Mouse (Mus musculus): ENCODE data around the gene Atxn7l1.

Gene Atxn7l1

DNA sequence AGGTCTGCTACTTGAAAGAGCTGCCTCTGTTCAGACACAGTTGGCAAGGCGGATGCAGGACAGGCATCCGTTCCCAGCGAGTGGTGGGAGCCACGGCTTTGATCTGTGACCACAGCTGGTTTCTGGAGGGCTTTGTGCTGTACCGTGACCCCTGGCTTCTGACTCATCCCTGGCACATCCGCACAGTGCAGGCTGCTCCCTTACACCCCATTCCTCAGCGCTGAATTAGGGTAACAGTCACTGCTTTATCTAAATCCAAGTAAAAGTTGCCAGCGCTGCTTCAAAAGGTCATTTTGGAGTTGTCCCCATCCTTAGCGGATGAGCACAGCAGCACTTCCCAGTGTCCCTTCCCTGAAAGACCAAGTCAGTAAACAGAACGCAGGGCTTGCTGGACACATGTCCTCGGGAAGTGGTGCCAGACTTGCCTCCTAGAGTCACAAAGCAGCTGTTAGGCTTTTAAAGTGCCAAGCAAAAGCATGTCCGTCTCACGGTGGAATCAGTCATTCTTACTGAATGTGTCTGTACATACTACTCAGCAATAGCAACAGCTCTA lies 88.4 kb downstream of the Atxn7l1 start:
- no peak for DNase-seq

GRCm38 (mm10) chr12:33236344-33237049 lies 89.0 kb downstream of the Atxn7l1 start:
- DNase-seq = no peak

DNA sequence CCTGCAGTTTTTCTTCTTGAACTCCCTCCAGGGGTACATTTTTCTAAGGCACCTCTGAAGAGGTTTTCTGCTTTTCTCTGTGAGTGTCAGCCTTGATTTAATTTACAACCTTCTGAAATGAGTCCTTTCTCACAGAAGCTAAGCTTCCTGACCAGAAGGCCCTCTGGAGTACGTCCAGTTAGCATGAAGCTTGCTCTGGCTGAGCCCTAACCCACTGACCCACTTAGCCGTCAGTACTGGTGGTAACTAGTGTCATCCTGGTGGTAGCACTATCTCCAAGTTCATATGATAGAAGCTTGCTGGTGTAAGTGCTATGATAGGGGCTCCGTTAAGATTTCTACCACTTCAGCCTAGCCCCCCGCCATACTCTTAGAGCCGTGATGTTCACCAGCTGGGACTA lies 89.6 kb downstream of the Atxn7l1 start:
- DNase-seq = no peak

DNA sequence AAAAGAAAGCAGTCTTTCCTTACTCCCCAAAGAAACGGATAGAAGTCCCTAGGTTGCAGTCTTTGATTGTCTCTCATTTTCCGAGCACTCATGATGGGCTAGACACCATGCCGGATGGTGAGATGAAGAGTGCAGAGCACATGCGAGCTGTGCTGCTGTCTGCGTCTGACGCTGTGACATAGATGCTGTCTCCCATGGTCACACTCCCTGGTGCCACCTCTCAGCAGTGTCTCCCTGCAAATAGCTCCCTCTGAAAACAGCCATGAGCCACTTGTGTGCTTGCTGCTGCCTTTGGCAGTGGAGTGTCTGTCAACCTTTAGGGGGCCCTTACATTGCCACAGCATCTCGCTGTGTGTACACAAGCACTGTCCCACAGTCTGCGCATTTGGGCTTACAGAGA lies 95.2 kb downstream of the Atxn7l1 start:
- DNase-seq = no peak

DNA sequence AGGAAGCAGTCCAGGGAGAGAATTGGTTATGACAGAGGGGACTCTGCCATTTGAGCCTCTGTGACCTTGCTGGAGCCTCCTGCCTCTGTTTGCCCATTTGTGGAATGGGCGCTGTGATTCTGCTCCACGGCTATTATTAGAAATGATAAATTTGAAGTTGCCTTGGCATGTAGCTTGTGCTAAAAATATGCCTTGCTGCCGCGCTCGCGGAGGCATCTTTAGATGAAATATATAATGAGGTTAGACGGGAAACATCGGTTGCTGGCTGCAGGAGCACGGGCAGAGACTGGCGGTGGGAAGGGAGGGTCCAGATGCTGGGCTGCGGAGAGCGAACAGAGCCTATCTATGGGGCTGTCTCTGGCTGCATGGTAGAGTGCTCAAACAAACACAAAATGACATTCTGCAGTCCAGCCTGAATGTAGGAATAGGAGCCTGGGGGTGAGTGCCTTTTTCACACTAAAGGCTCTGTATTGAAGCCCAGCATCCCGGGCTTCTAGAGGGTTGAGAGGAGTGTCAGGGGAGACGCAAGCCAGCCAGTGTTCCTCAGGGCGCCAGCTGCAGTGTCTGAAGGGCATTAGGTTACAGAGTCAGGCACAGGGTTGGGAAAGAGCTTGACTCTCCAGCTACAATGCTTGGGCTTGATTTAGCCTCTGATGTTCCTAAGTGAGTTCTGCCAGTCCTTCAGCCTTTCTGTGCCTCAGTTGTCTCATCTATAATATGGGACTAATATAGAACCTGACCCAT lies 96.8 kb downstream of the Atxn7l1 start:
- DNase-seq = no peak

GRCm38 (mm10) chr12:33245455-33245854 lies 98.0 kb downstream of the Atxn7l1 start:
- no peak for DNase-seq

GRCm38 (mm10) chr12:33246878-33247277 lies 99.4 kb downstream of the Atxn7l1 start:
- DNase-seq = no peak

DNA sequence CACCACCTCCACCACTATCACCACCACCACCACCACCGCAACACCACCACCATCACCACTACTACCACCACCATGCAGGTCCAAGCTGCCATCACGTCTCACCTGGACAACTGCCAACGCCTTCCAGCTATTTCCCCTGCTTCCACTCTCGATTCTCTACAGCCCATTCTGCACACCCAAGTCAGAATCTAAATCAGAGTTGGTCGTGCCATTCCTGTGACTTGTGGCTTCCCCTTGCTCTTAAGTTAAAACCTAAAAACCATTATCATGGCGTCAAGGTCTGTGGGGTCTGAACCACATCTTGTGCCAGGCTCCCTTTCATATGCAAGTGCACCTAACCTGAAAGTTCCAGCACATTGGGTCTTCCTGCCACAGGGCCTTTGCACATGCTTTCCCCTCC lies 102.7 kb downstream of the Atxn7l1 start:
- no peak for DNase-seq

DNA sequence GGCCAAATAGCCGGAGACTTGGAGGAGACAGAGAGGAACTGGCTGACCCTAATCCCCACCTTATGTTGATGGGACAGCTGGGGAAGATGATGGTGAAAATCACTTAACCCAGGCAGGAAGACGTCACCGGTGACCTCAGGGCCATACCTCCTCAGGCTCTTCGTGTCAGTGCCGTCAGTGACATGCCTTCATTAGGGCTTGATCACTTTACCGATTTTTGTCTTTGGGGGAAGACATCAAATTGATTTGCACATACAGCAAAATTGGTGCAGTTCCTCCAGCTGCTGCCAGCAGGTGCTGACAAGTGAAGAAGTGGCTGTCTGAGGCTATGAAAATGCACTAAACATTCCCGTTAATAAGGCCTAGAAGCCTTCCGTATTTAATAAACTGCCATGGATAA lies 103.9 kb downstream of the Atxn7l1 start:
- DNase-seq = no peak

- no peak for DNase-seq
Observed at GRCm38 (mm10) chr12:33252621-33253020, 105.1 kb downstream of the Atxn7l1 start.

- no peak for DNase-seq
Observed at GRCm38 (mm10) chr12:33253206-33253605, 105.7 kb downstream of the Atxn7l1 start.

DNA sequence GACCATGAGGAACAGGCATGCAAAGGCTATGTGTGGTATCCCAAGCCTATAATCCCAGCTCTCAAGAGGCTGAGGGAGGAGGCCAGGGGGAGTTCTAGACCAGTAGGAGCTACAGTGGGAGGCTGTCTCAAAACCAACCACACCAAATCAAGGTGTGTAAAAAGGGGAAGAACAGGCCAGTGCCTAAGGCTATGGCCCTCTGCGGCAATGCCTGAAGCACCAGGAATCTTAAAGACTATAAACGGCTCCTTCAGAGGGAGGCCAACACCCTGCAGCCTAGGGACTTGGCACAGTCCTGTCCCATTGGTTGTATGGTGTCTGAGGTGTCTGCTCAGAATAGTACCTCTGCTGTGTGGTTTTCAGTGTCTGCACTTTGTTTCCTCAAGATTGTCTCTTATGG lies 107.8 kb downstream of the Atxn7l1 start:
- no peak for DNase-seq

- no peak for DNase-seq
Observed at GRCm38 (mm10) chr12:33256426-33256825, 108.9 kb downstream of the Atxn7l1 start.

DNA sequence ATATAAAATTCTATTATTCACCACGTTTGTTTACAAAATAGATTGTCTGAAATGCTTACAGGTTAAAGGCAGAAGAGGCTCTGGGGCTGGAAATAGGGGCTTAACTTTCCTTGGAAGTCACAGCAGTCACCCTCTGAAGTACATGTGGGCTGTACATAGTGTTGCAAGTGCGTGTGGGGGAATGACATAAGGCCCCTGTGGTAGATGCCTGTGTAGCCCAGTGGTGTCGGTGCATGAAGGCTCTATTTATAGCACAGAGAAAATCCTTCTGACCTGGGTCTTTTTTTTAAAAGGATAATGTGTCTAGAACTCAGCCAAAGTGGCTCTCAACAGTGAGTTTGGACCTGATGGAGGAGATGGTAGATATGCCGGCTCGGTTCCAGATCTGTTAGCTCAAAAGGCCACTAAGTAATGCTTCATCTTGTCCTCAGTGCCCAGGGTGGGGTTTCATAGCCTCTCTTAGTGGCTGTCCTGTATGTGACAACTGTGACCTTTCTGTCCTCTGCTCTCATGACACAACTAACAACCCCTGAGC lies 111.6 kb downstream of the Atxn7l1 start:
- DNase-seq = no peak

DNA sequence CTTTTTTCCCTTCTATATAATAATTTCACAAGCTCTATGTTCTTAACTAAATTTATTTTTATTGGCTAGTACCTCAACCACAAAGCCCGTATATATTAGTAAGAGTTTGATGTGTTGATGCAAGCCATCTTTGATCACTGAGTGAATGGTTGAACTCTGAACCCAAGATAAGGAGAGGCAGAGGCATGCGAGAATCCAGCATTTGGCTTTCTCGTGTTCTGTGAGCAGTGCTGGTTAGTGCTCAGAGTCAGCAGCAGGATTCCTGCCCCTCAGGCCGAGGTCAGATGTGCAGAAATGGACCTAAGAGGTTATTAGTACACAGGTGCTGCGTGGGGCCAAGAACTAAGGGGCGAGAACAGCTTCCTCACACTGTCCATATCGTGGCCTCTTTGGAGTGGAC lies 113.1 kb downstream of the Atxn7l1 start:
- DNase-seq = no peak

DNA sequence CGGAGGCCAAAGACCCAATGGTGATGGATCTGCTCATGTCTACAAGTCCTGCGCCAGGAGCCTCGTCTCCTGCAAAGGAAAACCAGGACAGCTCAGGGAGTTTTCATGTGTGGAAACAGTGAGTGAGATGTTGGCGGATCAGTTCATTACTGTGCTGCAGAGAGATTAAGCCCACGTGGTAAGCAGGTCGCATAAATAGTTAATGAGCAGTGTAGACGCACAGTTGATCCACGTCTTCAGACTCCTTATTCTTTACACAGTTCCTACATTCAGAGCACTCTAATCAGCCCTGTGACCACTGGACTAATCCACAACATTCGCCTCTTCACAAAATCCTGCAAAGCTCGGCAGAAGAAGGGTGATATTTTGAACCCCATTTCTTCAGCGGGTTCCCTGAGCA lies 118.4 kb downstream of the Atxn7l1 start:
- no peak for DNase-seq

DNA sequence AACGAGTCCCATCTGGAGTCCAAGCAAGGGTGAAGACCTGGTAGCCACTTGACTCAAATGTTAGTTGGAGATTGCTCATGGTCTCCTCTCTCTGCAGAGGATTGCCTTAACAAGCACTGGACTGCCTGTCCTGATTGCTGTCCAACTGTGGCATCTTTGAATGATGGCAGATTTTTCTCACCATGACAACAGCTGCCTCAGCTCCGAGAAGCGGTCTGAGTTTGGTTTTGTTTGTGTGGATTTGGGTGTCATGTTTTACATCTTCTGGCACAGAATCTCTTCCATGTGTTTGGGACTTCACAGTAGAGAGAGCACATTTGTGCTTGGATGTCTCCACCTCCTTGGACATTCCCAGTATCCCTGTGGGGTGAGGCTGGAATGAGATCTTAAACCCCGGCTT lies 120.5 kb downstream of the Atxn7l1 start:
- DNase-seq = no peak

DNA sequence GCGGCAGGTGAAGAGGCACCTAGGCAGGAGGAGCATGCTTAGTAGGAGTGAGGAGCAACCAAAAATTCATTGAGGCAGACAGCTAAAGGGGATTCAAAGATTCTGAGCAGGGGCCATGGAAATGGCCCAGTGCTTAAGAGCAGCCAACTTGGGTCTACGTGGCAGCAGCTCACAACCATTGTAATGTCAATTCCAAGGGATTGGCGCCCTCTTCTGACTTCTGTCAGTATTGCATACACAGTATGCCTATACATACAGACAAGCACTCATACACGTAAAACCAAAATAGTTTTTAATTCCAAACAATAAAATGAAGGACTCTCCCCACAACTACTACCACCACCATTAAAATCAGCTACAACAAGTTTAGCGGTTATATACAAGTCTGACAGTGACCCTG lies 122.2 kb downstream of the Atxn7l1 start:
- DNase-seq = peak; percentile 65 to 75

DNA sequence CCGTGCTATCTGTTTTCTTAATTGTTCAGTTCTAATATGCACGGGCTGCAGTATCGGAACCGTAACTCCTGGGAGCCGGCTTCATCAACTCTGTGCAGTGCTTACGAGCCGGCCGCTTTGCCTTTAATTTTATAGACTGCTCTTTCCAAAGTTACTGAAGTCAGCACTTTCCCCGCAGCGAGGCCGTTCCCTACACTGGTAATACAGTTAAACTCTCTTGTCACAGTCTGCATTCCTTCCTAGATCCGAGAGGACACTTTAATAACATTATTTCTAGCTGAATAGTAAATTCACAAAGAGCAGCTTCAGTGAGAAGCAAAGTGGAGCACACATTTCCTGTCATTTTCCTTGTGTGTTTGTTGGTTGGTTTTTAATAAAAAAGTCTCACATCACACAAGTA lies 124.4 kb downstream of the Atxn7l1 start:
- DNase-seq = no peak

GRCm38 (mm10) chr12:33272441-33272840 lies 124.9 kb downstream of the Atxn7l1 start:
- no peak for DNase-seq

DNA sequence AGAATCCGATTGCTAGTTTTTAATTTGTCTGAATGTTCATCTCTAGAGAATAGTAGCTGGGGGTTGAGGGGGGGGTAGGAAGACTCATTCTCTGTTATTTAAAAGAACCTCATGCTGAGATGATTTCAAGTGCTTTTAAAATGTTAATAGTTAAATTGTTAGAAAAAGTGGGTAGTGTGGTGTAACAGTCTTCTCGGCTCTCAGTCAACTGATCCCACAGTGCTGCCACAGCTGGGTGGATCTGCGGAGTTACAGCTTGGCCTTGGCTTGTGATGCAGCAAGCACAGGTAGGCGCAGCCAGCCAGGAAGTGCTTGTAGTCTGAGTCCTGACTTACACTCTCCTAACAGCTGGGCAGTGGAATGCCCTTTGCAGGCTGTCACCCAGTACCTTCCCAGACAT lies 125.7 kb downstream of the Atxn7l1 start:
- DNase-seq = no peak

DNA sequence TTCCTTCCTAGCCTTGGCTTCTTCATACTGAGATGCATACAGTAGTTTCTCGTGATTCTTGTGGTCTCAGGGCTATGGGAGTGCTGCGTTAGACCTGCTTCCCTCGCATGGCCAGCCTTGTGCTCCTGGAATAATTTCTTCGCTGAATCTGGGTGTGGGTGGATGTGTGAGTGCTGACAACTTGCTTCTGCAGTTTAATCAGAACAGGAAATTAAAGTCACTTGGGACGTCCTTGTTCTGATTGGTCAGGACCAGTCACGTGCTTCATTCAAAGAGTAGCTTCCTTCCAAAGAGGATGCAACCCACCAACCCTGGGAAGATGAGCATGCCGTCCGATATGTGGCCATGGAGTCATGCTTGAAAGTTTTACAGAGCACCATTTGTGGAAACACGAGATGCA lies 126.2 kb downstream of the Atxn7l1 start:
- DNase-seq = no peak

- DNase-seq = no peak
Observed at GRCm38 (mm10) chr12:33276028-33276427, 128.5 kb downstream of the Atxn7l1 start.

DNA sequence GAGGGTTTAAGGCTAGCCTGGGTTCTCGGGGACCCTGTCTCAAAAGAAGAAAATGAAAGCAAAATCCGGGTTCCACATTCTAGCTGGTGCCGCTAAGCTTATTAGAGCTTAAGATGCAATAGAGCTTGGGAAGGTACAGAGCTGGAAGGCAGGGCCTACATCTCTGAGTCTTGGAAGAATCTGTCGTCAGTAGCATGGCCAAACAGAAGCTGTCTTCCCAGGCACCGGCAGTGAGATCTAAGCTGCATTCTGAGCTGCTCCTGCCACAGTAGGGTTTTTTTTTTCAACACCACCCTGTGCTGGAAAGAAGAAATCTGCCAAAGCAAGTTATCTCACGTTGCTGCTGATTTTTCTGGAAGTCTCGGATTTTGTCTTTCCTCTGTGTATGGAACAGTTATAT lies 129.9 kb downstream of the Atxn7l1 start:
- no peak for DNase-seq
